Mouse (Mus musculus): ENCODE results near the gene Ift88. TPM values are rescaled to one million over a fixed set of nuclear protein-coding genes. Genes with fewer than 3 reads are reported as not detected.

Ift88 gene
- total RNA-seq, 2 experiments from 2014 or later: 7.9 to 8.4 TPM

DNA sequence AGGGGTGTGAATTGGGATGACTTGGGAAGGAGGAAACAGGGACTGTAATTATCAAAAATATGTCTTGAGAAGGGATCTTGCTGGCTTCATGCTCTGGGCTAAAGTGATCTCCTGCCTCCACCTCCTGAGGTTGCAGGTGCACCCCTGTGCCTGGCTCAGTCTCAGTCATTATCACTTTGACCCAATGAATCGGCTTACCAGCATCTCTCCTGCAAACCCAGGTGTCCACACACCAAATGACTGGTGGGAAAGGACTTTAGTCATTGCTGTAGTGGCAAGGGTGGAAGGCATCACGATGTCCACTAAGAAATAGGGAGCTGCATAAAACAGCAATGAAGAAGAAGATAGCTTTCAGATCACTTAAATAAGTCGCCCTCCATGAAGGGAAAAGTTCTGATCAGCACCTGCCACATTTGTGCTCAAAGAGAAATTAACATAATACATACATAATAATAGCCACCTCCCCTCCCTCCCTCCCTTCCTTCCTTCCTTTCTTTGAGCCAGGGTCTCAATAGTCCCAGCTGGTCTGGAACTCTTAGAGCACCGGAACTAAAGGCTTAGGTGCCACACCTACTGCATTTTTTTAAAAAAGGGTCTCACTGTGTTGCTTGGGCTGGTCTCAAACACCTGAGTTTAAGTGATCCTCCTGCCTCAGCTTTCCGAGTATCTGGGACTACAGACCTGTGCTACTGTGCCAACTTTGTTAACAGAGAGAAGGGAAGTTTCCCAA, 106.1 kb downstream of the Ift88 start:
- DNase-seq (ENCODE audit: low spot score in 2 of 2): no peak

- DNase-seq (ENCODE audit: low spot score in 2 of 2): no peak
These were observed 108.7 kb downstream of the Ift88 start for GRCm38 (mm10) chr14:57532577-57532976.

DNA sequence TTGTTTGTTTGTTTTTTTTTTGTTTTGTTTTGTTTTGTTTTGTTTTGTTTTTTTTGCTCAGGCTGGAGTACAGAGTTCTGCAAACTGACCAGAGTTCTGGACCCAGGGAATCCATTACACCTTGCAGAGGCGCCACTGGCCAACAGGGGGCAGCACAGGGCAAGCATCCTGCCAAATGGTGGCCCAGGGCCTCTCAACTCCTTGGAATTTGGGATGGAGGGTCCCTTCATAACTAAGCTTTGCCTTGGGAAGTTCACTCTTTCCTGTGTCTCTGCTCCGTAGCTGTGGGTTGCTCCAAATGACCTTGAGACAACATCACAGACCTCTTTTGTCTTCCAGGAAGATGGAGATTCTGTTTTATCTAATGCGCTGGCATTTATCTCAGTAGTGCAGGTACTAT, 109.4 kb downstream of the Ift88 start:
- DNase-seq (ENCODE audit: low spot score in 2 of 2): peak; percentile 44 to 63

DNA sequence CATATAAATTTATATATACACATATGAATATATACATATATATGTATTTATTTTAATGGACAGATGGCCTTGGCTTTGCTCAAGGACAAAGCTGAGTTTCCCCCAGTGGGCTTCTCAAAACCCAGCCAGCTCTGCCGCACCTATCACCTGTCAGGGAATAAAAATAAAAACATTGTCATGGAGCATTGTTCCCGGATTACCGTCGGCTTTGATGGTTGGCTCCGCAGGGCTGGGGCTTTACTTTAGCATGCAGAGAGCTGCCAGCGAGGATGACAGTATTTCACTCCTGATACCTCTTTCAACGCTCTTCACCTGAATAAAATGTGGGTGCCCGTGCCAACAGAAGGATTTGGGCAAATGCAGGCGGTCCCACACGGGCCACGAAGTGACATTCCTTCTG, 110.0 kb downstream of the Ift88 start:
- DNase-seq (ENCODE audit: low spot score in 2 of 2): no peak

DNA sequence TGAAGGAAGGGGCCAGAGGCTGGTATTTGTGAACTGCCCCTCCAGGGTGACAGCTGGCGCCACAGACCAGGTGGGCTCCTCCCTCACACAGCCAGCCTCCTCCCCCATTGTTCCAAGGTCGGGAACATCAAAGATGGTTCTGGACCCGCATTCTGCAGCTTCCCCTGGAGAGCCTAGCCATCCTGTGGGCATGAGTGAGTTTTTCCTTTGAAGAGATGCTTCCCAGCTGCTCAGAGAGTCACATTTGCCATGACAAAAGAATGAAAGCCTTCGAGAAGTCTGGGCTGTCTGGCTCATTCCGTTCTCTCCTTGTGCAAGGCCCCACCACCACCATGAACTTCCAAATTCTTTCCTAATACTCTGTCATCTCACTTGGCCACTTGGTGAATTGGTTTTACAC, 110.5 kb downstream of the Ift88 start:
- DNase-seq (ENCODE audit: low spot score in 2 of 2): no peak

GRCm38 (mm10) chr14:57534961-57535360, 111.1 kb downstream of the Ift88 start:
- DNase-seq (ENCODE audit: low spot score in 2 of 2): peak; percentile 60 to 76

GRCm38 (mm10) chr14:57535646-57536045, 111.8 kb downstream of the Ift88 start:
- DNase-seq (ENCODE audit: low spot score in 2 of 2): peak in 1 of 2 experiments; percentile 25

GRCm38 (mm10) chr14:57536820-57537219, 113.0 kb downstream of the Ift88 start:
- DNase-seq (ENCODE audit: low spot score in 2 of 2): no peak

GRCm38 (mm10) chr14:57537261-57538015, 113.6 kb downstream of the Ift88 start:
- peak in 1 of 2 experiments; percentile 24 for DNase-seq (ENCODE audit: low spot score in 2 of 2)

DNA sequence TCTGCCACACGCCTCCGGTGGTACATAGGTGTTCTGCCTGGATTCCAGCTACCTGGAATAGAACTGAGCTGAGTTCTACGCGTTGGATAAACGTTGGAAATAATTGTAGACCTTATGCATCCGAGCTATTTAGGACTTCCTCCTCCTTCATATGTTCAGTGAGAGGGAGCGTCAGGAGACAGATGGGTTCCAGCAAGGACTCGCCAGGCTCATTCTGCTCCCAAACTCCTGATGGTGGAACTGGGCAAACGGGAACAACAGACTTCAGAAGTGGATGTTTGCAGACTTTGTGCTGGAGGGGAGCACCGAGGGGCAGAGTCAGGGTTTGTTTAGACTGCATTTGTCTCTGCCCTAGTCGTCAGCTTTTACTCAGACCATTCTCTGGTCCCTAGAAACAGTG, 116.8 kb downstream of the Ift88 start:
- DNase-seq (ENCODE audit: low spot score in 2 of 2): no peak

GRCm38 (mm10) chr14:57542231-57542630, 118.4 kb downstream of the Ift88 start:
- no peak for DNase-seq (ENCODE audit: low spot score in 2 of 2)

GRCm38 (mm10) chr14:57543420-57544039, 119.7 kb downstream of the Ift88 start:
- no peak for DNase-seq (ENCODE audit: low spot score in 2 of 2)

GRCm38 (mm10) chr14:57545526-57545925, 121.7 kb downstream of the Ift88 start:
- no peak for DNase-seq (ENCODE audit: low spot score in 2 of 2)

GRCm38 (mm10) chr14:57546131-57546530, 122.3 kb downstream of the Ift88 start:
- no peak for DNase-seq (ENCODE audit: low spot score in 2 of 2)

DNA sequence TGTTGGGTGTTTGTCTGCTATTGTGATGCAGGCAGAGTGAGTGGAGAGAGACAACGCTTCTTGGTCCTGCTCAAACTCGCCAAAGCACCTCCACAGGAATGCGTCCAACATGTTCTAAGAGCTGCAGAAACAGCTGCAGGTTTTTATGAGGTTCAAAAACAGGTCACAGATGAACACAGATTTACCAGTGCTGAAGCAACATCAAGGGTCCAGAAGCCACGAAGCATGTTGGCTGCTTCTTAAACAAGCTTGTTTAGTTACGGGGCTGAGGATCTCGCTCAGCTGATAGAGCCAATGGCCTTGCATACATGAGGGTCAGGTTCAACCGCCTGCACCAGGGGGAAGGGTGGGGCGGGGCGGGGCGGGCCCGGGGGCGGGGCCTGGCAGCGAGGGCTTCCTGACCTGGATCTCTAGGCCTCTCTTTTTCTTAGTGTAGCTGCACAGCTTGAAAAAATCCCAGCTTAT, 122.7 kb downstream of the Ift88 start:
- DNase-seq (ENCODE audit: low spot score in 2 of 2): no peak

GRCm38 (mm10) chr14:57547062-57547461, 123.2 kb downstream of the Ift88 start:
- DNase-seq (ENCODE audit: low spot score in 2 of 2): no peak

DNA sequence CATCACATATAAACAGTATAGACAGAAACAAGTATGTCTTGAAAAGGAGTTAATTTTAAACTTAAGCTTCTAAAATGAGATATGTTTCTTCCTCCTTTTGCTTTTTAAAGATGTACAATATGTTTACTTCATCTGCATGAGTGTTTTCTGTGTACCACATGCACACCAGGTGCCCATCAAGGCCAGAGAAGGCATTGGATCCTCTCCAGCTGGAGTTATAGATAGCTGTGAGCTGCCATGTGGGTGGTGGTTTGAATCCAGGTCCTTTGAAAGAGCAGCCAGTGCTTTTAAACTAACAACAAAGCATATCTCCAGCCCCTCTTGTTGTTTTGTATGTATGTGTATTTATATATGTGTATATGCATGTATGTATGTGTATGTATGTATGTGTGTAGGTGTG, 129.1 kb downstream of the Ift88 start:
- DNase-seq (ENCODE audit: low spot score in 2 of 2): no peak

DNA sequence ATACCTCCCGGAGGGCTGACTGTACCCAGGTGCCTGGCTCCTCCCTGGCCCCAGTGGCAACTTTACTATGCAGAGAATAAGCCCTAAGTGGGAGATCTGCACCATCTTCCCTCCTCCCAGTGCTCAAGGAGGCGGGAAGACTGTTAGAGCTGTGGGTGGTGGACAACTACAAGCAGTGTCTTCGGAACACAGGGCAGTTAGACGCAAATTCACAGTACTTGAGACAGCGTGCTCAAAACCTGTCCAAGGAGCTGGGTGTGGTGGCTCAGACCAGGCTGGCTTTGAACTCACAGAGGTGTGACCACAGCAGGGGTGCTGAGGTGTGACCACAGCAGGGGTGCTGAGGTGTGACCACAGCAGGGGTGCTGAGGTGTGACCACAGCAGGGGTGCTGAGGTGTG, 130.6 kb downstream of the Ift88 start:
- no peak for DNase-seq (ENCODE audit: low spot score in 2 of 2)

DNA sequence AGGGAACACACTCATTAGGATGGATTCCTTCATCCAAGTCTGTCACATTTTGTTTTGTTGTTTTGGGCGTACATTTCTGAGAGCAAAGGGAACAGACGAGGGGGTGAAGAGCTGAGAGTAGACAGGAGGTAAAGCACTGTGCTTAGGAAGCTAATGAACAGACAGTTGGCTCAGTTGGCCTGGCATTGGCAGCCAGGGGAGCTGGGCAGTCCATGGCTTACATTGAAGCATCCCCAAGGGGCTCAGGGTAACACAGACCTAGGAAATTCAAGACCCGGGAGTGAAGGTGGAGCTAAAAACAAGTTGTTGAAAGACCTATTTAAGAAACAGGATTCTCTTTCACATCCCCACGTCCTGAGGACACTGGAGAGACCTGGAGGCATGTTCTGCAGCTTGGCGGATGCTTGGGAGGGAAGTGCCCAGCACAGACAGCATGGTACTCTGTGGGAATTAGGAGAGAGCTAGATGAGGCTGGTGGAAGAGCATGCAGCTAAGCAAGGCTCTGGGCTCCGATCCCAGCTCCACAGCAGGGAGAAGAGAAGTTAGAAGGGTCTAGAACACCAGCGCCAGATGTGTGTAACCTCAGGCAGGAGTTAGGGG, 131.7 kb downstream of the Ift88 start:
- DNase-seq (ENCODE audit: low spot score in 2 of 2): no peak

GRCm38 (mm10) chr14:57556922-57557321, 133.1 kb downstream of the Ift88 start:
- no peak for DNase-seq (ENCODE audit: low spot score in 2 of 2)

- DNase-seq (ENCODE audit: low spot score in 2 of 2): no peak
These were observed 141.8 kb downstream of the Ift88 start for GRCm38 (mm10) chr14:57565626-57566025.

All from gastrocnemius, postnatal 4 days (tissue).